Mouse (Mus musculus) neural tube, embryonic 10.5 days (tissue): ENCODE measurements around the gene Ccng2.
A peak's percentile ranks its signal among the peaks of the same experiment; 100 is the strongest.

Experiments used
- DNase-seq: peaks from one replicate; pipeline ENCODE4 v3.0.0-alpha.2; 2017; ENCODE audit warnings: low spot score; ENCODE audit errors: extremely low spot score

Gene Ccng2

DNA sequence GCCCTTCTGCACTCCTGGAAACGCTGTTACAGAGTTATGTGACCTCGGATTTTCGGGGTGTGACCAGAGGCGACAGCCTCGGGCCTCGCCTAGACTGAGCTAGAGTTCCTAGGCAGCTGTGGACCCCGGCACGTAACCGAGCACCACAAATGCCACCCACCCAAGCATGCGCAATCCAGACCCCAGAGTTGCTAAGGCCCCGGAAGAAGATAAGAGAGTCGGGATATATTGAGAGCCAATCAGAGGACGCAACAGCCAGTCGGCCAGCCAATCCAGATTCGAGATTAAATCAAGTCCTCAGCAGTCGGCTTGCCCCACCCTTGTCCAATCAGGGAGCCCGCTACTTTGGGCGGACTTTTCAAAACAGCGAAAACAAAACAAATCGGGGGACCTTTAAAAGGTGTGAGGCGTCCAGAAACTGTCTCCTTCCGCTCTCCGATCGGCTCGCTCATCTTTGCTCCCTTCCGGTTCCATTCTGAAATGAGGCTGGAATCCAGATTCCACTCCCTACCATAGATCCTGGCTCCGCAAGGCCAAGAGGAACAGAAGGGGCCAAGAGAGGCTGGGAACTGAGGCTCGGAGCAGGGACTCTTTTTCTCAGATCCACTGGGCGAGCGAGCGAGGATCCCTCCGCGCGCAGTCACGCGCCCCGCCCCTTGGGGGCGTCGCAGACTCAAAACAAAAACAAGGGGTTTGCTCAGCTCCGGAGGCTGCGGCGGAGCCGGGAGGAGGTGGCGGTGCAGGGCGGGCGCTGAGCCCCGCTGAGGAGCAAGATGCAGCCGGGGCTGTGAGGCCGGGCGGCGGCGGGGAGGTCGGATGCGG, at the start of gene Ccng2:
Gene Ccng2, plus strand, starts transcription at position 375 of the 822 bp plus-strand sequence.
- peak; percentile 95 for DNase-seq

DNA sequence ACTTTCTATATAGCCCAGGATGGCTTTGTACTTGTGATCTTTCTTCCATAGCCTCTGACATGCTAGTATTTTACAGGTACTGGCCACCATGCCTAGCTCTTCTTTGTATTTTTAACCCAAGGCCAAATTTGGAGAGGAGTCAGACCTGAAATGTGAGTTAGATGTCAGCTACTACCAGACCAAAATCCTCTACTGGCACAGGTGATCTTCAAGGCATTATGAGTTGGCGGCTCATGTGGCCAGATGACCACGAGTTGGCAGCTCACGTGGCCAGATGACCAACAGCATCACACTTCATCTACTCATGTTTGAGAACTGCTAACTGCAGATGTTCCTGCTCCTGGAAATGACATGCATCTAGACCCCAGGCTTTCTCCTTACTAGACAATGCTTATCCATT, 48.7 kb upstream of the Ccng2 start:
- no peak for DNase-seq

DNA sequence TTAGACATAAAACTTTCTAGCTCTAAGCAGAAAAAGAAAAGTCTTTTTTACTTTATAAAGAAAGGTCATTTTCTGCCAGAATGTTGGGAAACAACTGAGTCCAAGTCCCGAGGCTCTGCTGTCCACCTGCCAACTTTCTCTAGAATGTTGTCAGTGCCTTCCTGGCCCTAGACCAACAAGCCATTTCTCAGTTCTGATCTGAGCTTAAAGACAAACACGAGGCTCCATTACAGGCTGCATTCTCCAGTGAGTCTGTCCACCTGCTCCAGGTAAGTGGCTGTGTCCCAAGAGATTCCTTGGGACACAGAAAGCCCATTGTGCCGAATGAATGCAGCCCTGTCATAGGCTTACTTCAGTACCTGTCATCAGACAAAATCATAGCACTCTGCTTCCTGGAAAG, 45.4 kb upstream of the Ccng2 start:
- DNase-seq, result no peak

DNA sequence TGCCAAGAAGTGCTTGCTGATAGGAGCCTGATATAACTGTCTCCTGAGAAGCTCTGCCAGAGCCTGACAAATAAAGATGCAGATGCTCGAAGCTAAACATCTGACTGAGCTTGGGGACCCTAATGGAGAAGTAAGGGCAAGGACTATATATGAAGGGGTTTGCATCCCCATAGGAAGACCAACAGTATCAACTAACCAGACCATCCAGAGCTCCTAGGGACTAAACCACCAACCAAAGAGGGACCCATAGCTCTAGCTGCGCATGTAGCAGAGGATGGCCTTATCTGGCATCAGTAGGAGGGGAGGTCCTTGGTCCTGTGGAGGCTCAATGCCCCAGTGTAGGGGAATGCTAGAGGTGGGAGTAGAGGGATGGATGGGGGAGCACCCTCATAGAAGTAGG, 42.5 kb upstream of the Ccng2 start:
- DNase-seq, result no peak

DNA sequence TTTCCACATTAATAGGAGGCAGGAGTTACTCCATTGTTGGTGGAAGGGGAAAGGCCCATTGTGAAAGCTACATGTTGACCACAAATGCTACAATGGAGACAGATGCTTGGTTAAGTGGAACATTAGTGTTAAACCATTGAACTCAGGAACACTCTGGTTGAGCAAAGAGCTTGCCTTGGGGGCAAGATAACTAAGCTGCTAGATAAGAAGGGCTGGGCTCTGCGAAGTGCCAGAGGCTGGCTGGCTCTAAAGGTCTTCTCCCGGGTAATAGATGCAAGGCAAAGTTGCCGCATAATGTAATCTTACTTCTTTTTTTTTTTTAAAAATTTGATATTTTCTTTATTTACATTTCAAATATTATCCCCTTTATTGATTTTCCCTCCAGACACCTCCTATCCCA, 39.9 kb upstream of the Ccng2 start:
- DNase-seq, result no peak

DNA sequence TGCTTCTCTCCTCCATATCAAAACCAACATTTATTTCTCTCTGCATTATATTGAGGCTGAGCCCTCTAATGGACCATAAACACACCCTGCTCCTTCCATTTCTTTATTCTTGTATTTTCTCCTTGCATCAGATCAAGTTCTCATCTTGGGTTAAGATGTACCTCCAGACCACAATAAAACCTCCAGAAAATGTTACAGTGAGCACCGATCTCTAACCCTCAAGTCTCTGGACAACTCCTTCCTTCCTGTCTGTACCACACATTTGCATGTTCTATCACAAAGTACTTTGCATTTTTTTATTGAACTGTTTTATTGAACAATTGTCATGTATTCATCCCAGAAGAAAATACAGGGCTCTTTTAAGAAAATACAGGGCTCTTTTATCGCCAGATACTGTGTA, 37.5 kb upstream of the Ccng2 start:
- DNase-seq, result no peak

GRCm38 (mm10) chr5:93231721-93232120, 35.3 kb upstream of the Ccng2 start:
- no peak for DNase-seq

- DNase-seq, result no peak
These were observed 34.2 kb upstream of the Ccng2 start for GRCm38 (mm10) chr5:93232838-93233237.

- no peak for DNase-seq
These were observed 32.9 kb upstream of the Ccng2 start for GRCm38 (mm10) chr5:93234130-93234529.

DNA sequence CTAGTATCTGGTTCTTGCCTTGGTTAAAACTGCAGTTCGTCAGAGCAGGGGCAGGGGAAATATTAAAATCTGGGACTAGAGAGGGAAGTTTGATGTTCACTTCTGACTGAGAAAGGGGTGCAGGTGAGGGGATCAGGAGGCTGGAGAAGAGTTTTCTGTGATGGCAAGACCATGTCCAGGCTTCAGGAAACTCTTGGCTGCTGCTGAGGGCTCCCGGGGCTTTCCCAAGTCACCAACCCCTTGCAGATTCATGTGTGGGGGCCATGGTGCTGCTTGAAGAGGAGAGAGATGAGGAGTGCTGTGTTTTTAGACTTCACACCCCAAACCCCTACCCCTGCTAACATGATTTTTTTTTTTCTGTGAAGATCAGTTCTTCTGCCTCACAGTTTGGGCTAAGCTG, 32.5 kb upstream of the Ccng2 start:
- DNase-seq, result no peak

DNA sequence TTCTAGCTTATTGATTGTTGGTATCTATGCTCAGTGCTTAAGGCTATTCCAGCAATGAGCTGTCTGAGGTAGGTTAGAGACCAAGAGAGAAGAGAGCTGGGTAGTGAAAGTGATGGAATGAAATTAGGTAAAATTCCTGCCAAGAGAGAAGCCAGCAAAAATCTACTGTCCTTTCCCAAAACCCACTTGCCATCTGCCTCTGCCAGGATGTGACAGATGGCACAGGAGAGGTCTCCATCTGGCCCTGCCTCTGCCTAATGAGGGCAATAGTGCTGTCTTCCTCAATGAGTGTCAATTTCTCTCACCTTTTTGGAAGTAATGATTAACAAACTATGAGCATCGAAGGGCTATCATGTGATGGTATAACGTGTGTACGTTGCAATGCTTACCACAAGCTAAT, 31.2 kb upstream of the Ccng2 start:
- no peak for DNase-seq

GRCm38 (mm10) chr5:93236541-93236940, 30.5 kb upstream of the Ccng2 start:
- no peak for DNase-seq

- DNase-seq, result no peak
These were observed 27.2 kb upstream of the Ccng2 start for GRCm38 (mm10) chr5:93239590-93240544.

DNA sequence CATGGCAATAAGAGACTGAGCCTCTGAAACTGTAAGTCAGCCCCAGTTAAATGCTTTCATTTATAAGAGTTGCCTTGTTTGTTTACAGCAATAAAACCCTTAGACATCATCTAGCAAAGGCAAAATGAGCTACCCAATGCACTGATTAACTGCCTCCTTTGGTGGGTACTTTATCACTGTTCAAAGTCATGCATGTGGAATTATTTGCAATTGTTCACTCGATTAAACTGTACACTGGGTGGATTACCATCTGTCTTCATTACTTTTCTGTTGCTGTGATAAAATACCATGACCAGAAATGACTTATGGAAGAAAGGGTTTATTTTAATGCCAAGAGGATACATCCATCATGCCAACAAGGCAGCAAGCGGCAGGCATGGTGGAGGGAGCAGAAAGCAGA, 21.8 kb upstream of the Ccng2 start:
- DNase-seq, result no peak

DNA sequence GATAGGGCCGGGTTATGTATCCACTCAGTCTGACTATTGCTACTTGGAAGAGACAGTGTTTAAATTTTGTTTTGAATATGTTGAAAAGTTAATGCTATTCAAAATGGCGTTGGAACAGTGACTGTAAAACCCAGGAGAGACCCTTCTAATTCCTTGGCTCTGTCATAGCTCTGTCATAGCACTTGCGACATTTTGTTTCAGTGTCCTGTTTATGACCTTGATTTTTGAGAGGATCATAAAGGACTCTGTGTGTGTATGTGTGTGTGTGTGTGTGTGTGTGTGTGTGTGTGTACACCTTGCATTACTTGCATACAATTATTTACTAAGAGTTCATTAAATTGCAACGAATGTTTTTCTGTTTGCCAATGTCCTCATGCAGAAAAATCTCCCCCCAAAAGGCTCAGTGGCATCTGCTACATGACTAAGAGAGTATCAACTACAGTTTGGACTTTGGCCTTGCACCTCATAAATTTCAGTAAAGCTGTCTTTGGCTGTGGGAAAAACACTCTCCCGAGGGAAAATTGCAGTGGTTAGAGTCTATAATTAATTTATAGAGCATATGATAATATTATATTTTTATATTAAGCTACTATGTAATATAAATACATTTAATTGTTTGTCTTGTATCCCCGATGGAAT, 17.0 kb upstream of the Ccng2 start:
- no peak for DNase-seq

DNA sequence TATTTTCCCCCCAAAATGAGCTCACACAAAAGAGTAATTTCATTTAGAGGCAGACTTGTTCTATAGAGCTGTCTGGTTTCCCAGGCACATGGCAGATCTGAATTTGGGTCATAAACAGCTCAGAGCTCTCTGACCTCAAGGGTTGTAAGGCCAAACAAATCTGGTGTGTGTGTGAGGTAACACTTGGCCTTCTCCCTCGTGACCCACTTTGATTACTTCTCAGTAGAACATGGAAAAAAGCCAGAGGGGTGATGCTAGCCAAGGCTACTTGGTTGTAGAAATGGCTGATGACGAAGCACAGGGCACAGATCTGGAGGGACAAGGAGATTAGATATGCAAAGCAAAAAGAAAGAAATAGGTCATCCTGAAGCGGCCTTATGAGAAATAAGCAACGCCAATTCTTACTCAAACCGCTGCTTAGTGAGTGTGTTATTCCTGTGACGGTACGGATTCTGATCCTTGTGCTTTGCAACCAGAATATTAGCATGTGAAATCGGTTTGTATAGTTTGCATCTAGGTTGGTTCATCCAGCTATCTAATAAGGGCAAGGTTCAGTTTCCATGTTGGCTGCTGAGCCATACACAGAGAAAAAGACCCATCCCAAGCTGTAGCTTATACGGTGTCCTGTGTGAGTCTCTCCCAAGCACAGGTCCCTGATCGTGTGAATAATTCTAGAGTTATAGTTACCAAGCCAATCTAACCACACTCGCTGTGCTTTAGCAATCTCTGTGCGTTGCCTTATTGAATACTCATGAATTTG, 15.9 kb upstream of the Ccng2 start:
- no peak for DNase-seq

DNA sequence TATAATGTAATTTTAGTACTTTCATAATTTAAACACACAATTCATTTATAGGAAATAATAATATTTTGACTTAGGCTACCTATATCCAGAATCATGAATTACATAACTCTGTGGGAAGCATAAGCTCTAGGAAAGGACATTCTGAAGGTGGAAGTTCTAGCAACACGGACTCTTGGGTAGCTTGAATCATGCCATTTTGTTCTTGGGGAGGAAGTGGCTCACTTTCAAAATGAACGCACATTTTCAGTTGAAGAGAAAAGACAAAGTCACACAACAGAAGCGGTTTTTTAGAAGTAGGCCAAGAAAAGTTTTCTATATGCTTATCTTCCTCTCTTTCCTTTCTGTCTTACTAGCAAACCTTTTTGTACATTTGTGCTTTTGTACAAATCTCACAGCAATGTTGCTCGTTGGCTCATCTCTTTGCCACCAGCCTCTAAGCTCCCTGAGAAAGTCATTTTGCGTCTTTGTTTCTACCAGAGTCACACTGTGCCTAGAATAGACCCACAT, 11.2 kb upstream of the Ccng2 start:
- no peak for DNase-seq

GRCm38 (mm10) chr5:93256820-93257405, 10.1 kb upstream of the Ccng2 start:
- no peak for DNase-seq

DNA sequence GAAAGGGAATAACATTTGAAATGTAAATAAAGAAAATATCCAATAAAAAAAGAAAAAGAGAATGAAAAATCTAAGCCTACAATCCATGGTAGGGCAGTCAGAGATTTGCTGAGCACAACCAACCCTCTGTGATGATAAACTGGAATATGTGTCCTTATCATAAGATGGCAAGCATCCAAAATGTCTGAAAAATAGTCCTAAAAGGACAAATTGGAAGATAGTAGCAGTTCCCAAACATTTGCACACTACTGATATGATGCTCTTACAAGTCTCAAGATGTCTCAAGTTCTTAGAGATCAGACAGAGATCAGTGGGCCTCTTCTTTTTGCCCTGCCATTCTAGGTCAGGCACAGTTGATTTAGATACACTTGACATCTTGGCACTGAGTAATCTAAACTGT, 7.7 kb upstream of the Ccng2 start:
- DNase-seq, result no peak

DNA sequence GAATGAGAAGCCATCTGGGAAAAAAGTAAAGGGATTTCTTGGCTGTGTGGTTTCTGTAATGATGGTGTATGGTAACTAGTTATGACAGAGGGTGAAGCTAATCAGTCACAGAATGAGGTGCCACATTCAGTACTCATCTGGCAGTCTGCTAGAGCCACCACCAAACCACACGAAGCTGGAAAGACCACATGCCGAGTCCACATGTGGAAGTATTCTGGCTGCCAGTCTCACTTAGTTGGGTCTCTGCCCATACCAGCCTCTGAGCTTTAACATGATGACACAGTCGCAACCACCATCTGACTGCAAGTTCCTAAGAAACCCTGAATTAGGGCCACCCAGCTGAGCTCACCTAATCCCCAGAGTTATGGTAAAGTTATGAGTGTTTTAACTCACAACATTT, 6.1 kb upstream of the Ccng2 start:
- no peak for DNase-seq

DNA sequence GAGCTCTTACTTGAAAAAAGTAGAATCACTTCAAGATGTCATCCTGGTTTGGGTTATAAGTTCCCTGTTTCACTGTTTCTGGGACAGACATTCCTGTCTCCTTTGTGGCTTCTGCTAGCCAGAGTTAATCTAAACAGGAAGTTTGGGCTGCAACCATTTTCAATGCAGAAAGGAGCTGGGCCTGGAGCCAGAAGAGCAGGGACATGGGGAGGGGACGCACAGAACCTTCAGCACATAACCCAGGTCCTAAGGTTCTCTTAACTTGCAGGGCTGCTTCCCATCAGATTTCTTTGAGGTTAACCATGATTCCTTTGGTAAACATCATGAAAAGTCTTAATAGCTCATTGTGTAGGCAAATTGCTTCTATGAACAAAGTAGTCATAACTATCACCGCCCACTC, 4.3 kb upstream of the Ccng2 start:
- no peak for DNase-seq
